Mouse (Mus musculus) erythroblast, embryonic 14.5 days (primary cell): ENCODE data around the gene Cpne9. TPM values are rescaled to one million over a fixed set of nuclear protein-coding genes. Genes with fewer than 3 reads are reported as not detected.

Experiments
- H3K27me3 ChIP-seq: 2 replicates; pipeline ENCODE4 v1.6.1; 2012; ENCODE audit warnings: inconsistent platforms; ENCODE audit not compliant: control insufficient read depth
- H3K36me3 ChIP-seq: 2 replicates; pipeline ENCODE4 v1.6.1; 2012; ENCODE audit warnings: mild to moderate bottlenecking, inconsistent platforms; ENCODE audit not compliant: control insufficient read depth
- H3K4me1 ChIP-seq: 2 replicates; pipeline ENCODE4 v1.6.1; 2012; ENCODE audit warnings: inconsistent platforms; ENCODE audit not compliant: control insufficient read depth
- H3K4me3 ChIP-seq: replicated peaks from 2 replicates; pipeline ENCODE3; 2012; ENCODE audit warnings: moderate library complexity, mild to moderate bottlenecking, inconsistent platforms
- H3K9me3 ChIP-seq: 2 replicates; pipeline ENCODE4 v1.6.1; 2012; ENCODE audit warnings: low read length, inconsistent platforms, mixed read lengths; ENCODE audit not compliant: control insufficient read depth
- GATA1 ChIP-seq: IDR thresholded peaks from 2 replicates; pipeline ENCODE4 v1.6.1; 2012; ENCODE audit warnings: low read length, inconsistent platforms, mixed read lengths
- TAL1 ChIP-seq: IDR thresholded peaks from 3 replicates; pipeline ENCODE4 v1.6.1; 2012; ENCODE audit warnings: low read length, inconsistent platforms, mixed read lengths
- polyA plus RNA-seq: library from polyadenylated mRNA; stranded (reverse); fragments of >175 nt; gene quantifications from 2 replicates; pipeline ENCODE4 v1.2.3, GENCODE M21; 2012

Gene Cpne9
- polyA plus RNA-seq, 1 experiment: 0.02 TPM

GRCm38 (mm10) chr6:113261174-113261858 lies 20.8 kb upstream of the Cpne9 start:
- H3K4me1 ChIP-seq: no peaks in the 10 kb centered on the region
- no peaks in the 10 kb centered on the region for H3K27me3 ChIP-seq
- no peak overlapping the region for H3K4me3 ChIP-seq
- no peaks in the 10 kb centered on the region for H3K9me3 ChIP-seq
- H3K36me3 ChIP-seq: peaks cover 94% of the 10 kb centered on the region
- TF ChIP-seq GATA1 (no peak), TAL1 (no peak)

GRCm38 (mm10) chr6:113263531-113263930 lies 18.6 kb upstream of the Cpne9 start:
- H3K36me3 ChIP-seq: peaks cover 96% of the 10 kb centered on the region
- no peaks in the 10 kb centered on the region for H3K27me3 ChIP-seq
- no peaks in the 10 kb centered on the region for H3K9me3 ChIP-seq
- H3K4me3 ChIP-seq: no peak overlapping the region
- no peak for TF ChIP-seq GATA1
- H3K4me1 ChIP-seq: no peaks in the 10 kb centered on the region

DNA sequence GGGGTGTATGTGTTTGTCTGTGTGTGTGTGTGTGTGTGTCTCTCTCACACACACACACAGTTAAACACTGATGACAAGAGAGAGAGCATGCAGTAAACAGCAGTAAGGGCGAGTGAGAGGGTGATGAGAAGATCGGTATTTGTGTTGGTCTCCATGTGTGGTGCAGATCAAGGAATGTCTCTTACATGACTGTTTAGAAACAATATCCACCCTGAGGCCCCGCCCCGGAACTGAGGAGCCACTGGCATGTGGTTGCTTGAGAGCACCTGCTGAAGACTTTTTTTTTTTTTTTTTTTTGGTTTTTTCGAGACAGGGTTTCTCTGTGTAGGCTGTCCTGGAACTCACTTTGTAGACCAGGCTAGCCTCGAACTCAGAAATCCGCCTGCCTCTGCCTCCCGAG lies 17.7 kb upstream of the Cpne9 start:
- Histone ChIP-seq H3K4me3 (no peak overlapping the region), H3K9me3 (no peaks in the 10 kb centered on the region), H3K27me3 (no peaks in the 10 kb centered on the region), H3K4me1 (no peaks in the 10 kb centered on the region), H3K36me3 (peaks cover 96% of the 10 kb centered on the region)
- TF ChIP-seq TAL1 (no peak), GATA1 (no peak)

- Histone ChIP-seq H3K4me1 (no peaks in the 10 kb centered on the region), H3K27me3 (no peaks in the 10 kb centered on the region), H3K4me3 (no peak overlapping the region), H3K36me3 (peaks cover 97% of the 10 kb centered on the region), H3K9me3 (no peaks in the 10 kb centered on the region)
- TF ChIP-seq TAL1 (no peak), GATA1 (no peak)
Measured at GRCm38 (mm10) chr6:113266996-113267655, 15.0 kb upstream of the Cpne9 start.

GRCm38 (mm10) chr6:113267988-113268387 lies 14.1 kb upstream of the Cpne9 start:
- Histone ChIP-seq H3K4me1 (no peaks in the 10 kb centered on the region), H3K36me3 (peaks cover 97% of the 10 kb centered on the region), H3K9me3 (no peaks in the 10 kb centered on the region), H3K27me3 (no peaks in the 10 kb centered on the region), H3K4me3 (no peak overlapping the region)
- no peak for TF ChIP-seq TAL1
- TF ChIP-seq GATA1: no peak

DNA sequence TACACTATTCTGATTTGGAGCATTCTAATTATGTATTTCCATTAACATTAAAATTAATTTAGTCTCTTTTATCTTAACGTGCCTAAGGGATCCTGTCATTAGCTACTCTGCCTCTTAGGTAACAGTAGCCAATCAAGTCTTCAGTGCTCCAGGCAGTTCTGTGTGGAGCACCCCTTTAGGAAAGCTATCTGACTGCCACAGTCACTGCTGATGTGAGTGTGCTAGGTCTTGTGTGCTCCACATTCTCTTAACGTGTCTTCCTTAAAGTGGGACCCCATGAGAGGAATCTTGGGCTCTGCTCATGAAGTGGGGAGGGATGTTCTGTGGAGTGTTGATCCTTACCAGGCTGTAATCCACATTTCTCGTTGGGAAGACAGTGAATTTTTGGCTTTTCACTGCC lies 9.7 kb upstream of the Cpne9 start:
- peaks cover 70% of the 10 kb centered on the region for H3K36me3 ChIP-seq
- no peaks in the 10 kb centered on the region for H3K27me3 ChIP-seq
- H3K4me3 ChIP-seq: no peak overlapping the region
- H3K9me3 ChIP-seq: no peaks in the 10 kb centered on the region
- no peak for TF ChIP-seq GATA1
- no peak for TF ChIP-seq TAL1
- H3K4me1 ChIP-seq: no peaks in the 10 kb centered on the region

DNA sequence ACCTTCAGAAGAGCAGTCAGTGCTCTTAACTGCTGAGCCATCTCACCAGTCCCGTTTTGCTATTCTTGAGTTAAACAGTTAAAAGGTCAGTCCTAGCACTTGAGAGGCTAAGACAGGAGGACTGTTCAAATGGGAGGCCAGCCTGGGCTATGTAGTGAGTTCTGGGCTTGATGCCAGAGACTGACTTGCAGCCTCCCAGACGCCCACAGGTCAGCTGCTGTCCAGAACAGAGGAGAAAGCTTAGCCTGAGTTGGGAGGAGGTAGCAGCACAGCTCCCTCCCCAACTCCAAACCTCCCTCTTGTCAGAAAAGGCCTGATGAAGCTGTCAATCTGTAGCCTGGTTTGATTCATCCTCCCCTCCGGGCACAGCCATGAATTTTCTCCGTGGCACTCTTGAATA lies 5.3 kb upstream of the Cpne9 start:
- H3K4me1 ChIP-seq: no peaks in the 10 kb centered on the region
- TF ChIP-seq GATA1: no peak
- no peak for TF ChIP-seq TAL1
- no peaks in the 10 kb centered on the region for H3K9me3 ChIP-seq
- peaks cover 4% of the 10 kb centered on the region for H3K27me3 ChIP-seq
- H3K4me3 ChIP-seq: no peak overlapping the region
- H3K36me3 ChIP-seq: peaks cover 33% of the 10 kb centered on the region

- Histone ChIP-seq H3K4me3 (no peak overlapping the region), H3K9me3 (no peaks in the 10 kb centered on the region), H3K27me3 (peaks cover 35% of the 10 kb centered on the region)
Measured at GRCm38 (mm10) chr6:113281676-113282075, 431 bp upstream of the Cpne9 start.

GRCm38 (mm10) chr6:113282969-113283368 lies 862 bp downstream of the Cpne9 start:
- Histone ChIP-seq H3K9me3 (no peaks in the 10 kb centered on the region), H3K27me3 (peaks cover 35% of the 10 kb centered on the region), H3K36me3 (peaks cover 3% of the 10 kb centered on the region; the same call in 1 of the 2 replicates), H3K4me3 (no peak overlapping the region), H3K4me1 (no peaks in the 10 kb centered on the region; the same call in 1 of the 2 replicates)
- TF ChIP-seq TAL1 (no peak), GATA1 (no peak)

More at GRCm38 (mm10) chr6:113281676-113282075, 431 bp upstream of the Cpne9 start:
- TF ChIP-seq TAL1: no peak
- no peak for TF ChIP-seq GATA1
- no peaks in the 10 kb centered on the region; the same call in 1 of the 2 replicates for H3K4me1 ChIP-seq
- H3K36me3 ChIP-seq: peaks cover 7% of the 10 kb centered on the region

DNA sequence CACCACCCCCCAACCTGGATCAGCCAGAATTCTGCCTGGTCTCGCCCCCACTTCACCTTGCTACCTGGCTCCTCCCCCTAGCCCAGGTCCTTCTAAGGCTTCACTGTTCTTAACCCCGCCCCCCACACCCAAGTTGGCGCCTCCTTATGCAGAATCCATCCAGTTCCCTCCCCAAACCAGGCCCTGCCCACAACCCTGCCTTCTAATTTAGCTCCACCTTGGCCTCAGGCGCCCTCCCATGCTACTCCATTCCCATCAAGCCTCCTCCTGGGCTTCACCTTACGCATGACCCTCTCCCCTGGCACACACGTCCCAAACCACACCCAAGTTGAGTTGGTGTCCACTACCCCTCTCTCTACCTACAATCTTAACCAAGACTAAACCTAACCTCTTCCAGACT lies 1.4 kb downstream of the Cpne9 start:
- peaks cover 35% of the 10 kb centered on the region for H3K27me3 ChIP-seq
- TF ChIP-seq TAL1 (no peak), GATA1 (no peak)
- H3K36me3 ChIP-seq: peaks cover 3% of the 10 kb centered on the region; the same call in 1 of the 2 replicates

More for the DNA sequence above, 1.4 kb downstream of the Cpne9 start:
- Histone ChIP-seq H3K4me1 (no peaks in the 10 kb centered on the region; the same call in 1 of the 2 replicates), H3K4me3 (no peak overlapping the region), H3K9me3 (no peaks in the 10 kb centered on the region)
